Mouse (Mus musculus) hindlimb bud, embryonic 11.5 days (tissue): ENCODE measurements around the gene Slain2.
"Not testable (repeated sequence)": the region's sequence is repeated elsewhere in the genome, so short reads cannot be mapped to it uniquely, and the experiment has no call there.

Source experiments
- DNase-seq: peaks from one replicate; pipeline ENCODE4 v3.0.0-alpha.2; 2012; ENCODE audit warnings: low read depth, low spot score; ENCODE audit errors: extremely low spot score

The Slain2 gene

DNA sequence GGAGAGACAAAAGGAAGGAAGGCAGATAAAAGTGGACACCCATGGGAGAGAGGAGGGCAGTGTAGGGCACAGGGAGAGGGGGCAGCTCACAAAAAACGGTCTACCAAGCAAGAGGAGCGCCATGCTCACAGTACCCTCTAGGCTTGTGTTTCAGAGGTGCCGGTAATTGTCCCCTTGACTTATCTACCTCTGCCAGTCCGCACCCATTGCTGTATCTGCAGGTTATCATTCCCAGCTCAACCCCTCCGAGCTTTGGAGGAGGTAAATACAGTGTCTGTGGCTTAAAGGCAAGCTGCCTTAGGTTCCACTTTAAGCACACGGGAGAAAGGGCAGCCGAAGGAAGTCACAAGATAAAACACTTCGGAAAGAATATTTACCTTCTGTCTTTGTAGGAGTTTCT is 14.8 kb upstream of the Slain2 start:
- DNase-seq: no peak

DNA sequence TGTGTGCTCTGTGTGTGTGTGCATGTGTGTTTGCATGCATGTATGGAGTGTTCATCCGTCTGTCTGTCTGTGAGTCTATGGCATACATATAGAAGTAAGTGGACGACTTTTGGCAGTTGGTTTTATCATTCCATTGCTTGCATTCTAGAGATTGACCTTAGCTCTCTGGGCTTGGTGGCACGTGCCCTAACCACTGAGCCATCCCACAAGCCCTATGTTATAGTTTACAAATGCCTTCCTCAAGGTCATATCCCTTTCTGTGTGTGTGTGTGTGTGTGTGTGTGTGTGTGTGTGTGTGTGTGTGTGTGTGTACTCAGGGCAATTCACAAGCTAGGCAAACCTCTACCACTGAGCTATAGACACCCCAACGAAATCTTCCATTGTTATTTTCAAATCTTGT is 12.2 kb upstream of the Slain2 start:
- DNase-seq: no peak

- DNase-seq: no peak
These were observed 11.8 kb upstream of the Slain2 start for GRCm38 (mm10) chr5:72902312-72902711.

DNA sequence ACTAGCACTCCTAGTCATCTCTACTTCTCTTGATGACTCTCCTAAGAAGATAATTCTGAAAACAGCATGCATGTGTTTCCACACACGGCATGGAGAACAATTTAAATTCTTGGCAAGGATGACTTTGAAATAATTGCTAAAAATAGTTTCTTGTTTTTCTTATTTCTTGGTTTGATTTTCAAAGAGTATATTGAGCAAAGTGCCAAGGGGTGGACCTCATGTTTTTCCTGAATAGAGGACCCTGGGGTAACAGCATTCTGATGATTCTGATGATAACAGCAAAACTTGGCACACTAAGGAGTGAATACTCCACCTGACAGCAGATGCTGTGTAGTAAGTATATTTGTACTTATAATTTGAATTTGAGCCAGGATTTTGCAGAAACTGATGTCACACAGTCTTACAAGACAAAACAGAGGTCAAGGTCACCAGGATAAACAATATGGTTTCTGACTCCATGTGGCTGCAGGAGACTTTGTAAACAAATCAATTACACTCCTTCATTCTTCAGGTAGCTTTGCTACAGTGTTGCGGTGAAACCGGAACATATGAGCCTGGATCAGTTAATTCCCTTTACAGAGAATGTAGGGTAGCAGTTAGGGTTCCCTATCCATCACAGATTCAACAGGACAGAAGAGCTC is 11.1 kb upstream of the Slain2 start:
- no peak for DNase-seq

- DNase-seq: no peak
These were observed 9.0 kb upstream of the Slain2 start for GRCm38 (mm10) chr5:72904903-72905790.

DNA sequence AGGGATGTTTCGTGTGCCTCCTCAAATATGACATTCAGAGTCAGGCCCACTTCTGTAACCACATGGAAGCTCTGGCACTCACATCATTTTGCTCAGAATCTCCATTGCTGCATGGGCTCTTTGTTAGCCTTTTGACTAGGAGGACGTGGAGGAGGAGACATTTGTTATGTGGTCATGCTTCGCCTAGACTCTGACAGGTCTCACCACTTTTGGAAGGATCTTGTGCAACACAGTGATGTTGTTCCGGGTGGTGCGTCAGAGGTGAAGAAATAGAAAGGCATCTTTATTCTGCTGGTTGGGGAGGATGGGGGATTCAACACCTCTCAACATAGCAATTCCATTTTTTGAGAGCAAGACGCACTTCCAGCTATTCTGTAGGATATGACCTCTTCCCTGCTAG is 6.7 kb upstream of the Slain2 start:
- no peak for DNase-seq

DNA sequence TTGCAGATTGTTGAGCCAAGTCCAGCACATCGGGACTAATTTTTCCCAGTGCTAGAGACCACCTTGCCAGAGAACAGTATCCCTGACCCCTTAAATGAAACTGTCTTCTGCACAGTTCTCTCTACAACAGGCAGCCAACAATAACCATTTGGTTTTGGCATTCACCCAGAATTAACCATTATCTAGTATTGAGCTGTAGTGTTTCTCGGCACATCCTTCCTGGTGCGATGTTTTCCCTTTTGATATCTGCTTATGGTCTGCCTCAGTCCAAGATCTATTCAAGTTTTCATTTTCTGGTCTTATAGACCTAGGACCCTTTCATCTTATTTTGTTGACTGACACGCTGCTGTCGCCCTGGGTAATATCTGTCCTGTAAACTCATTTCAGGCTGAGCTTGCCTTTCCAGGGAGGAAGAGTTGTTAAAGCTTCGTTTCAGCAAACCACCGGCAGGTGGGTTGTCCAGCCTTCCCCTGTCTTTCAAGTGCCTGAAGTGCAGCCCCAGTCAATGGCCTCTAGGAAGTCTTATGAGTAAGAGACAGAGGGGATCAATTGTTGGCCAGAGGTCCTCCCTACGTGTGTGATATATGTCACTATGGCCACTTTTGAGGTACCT is 5.7 kb upstream of the Slain2 start:
- no peak for DNase-seq

DNA sequence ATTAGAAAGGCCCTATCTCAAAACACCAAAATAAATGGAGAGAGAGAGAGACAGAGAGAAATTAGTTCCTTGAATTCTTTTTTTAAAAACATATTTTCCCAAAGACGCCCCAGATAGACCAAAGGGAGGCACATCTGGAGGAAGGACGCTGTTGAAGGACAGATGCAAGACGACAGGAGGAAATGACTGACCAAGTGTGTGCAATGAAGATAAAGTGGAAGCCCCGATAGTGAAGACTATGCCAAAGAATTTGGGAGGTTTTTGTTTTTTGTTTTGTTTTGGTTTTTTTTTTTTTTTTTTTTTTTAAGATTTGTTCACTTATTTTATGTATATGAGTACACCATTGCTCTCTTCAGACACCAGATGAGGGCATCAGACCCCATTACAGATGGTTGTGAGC is 4.7 kb upstream of the Slain2 start:
- no peak for DNase-seq

DNA sequence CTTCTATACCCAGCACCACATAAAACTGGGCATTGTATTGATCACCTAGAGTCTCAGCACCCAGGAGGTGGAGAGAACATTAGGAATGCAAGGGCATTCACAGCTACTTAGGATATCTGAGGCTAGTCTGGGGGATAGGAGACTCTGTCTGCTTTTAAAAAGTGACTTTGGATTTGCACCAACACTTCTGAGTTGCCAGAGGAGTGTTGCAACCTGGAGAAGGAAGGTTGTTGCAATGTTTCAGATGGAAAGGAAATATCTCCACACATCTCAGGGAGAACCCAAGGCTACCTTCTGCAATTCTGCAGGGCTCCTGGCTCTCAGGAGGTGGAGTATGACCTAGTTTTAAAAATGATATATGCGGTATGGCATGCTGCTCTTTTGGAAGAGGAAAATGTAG is 3.7 kb upstream of the Slain2 start:
- no peak for DNase-seq

DNA sequence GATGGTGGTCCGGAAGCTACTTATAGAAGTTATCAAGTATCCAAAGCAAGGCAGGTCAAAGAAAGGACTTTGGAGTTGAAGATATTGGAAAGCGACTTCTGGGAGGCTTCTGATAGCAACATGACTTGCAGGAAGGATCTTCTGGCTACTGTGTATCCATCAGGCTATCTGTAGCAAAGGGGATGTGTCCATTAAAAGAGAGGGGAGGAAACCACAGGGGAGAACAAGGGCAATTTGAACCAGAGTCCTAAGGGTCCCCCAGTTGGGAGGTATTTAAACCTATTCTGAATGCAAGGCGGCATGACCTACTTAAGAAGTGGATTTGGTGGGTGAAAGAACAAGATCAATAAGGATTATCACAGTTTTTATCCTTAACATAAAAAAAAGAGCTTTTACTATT is 2.8 kb upstream of the Slain2 start:
- no peak for DNase-seq

DNA sequence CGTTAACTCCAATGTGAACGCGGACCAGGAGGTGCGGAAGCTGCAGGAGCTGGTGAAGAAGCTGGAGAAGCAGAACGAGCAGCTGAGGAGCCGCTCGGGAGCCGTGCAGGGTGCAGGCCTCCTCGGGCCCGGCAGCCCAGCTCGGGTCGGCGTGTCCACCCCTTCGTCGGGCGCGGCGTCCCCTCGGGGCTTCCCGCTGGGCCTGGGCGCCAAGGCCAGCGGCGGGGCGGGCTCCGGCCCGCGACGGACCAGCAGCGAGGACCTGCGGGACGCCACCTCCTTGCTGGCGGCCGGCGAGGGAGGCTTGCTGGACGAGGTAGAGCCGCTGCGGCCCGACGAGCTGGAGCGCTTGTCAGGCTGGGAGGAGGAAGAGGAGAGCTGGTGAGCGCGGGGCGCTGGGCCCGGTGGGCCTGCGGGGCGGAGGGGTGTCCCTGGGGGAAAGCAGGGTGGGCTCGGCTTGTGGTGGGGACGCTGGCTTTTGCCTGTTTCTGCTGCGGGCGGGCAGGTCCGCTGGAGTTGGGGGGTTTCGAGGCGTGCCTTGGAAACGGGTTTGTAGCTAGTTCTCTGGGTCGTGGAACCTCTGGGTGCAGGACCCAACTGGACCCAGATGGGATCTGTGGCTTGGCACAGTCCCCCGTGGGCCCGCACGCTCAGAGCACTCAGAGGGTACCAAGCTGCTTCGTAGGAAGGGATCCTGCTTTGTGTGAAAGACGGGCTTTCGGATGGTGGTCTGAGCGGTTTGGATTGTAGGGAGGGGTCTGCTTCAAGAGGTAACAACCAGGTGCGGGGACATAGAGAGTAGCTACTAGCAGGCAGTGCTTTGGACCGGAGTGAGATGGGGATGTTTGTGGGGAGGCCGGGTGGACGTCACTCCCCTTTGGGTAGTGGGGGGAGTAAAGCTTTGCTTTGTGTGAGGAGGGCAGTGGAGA is 793 bp downstream of the Slain2 start:
- DNase-seq: no peak

DNA sequence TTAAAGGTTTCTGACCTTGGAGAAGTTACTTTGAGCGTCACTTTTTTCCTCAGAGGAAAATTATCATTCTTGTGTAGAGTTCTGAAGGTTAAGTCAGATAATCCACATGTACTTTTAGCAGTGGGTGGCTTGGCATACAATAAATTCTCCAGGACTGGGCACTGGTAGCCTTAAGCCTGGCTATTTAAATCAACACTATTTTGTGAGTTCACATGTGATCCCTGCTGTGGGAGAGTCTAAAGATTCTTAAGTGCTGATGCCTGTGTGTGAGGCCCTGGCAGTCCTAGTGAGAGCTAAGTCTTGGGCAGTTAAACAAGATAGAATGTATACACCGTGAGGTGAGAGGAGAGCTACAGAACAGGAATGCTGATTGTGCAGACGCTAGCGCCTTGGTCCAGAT is 1.9 kb downstream of the Slain2 start:
- DNase-seq: no peak

GRCm38 (mm10) chr5:72916851-72917250 is 2.7 kb downstream of the Slain2 start:
- no peak for DNase-seq

GRCm38 (mm10) chr5:72920416-72920815 is 6.3 kb downstream of the Slain2 start:
- DNase-seq: no peak

DNA sequence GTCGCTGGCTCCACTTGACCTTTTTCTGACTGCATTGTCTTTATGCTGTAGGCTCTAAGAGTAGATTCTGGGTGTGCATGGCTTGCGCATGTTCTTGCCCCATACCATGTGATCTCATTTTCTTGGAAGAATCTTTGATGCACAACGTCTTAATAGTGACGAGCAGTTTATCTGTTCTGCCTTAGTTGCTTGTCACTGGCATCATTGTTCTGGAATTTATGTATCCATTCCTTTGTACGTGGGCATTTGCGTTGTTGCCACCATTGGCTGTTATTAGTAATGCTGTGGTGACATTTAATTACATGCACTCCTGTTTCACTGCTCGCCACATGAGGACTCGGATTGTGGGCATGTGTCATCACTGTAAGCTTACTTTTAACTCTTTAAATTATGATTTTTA is 7.1 kb downstream of the Slain2 start:
- no peak for DNase-seq

DNA sequence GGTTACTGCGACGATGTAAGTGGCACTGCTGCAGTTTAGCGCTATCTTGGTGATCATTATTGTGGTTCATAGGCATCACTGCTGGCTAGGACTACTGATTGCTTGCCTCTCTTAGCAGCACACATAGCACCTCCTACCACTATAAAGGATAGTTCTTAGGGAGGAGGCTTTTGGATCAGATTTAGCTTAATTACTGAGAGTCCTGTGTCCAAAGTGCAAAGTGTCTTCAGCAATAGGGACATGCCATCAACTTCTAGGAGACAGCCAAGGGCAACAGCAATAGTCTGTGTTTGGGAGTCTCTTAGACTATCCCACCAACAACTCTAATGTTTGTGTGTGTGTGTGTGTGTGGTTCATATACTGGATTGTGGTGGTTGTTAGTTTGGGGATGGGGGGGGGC is 8.7 kb downstream of the Slain2 start:
- no peak for DNase-seq

DNA sequence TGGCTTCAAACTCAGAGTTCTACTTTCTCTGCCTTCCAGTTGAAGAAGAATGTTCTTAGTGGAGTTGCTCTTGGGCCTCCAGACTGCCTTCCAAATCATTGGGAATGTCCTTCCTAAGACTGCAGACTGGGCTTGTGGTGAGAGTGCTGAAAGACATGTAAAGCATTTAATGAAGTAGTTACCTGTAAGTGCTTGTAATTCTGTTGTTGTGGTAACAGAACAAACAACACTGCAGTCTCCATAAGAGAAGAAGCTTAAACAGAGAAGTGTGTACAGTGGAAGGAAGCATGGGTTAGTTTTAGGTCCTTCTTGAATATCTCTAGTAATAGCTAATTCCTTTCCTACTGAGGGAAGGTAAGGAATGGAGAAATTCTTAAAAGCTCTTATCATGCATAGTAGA is 13.0 kb downstream of the Slain2 start:
- DNase-seq: no peak

DNA sequence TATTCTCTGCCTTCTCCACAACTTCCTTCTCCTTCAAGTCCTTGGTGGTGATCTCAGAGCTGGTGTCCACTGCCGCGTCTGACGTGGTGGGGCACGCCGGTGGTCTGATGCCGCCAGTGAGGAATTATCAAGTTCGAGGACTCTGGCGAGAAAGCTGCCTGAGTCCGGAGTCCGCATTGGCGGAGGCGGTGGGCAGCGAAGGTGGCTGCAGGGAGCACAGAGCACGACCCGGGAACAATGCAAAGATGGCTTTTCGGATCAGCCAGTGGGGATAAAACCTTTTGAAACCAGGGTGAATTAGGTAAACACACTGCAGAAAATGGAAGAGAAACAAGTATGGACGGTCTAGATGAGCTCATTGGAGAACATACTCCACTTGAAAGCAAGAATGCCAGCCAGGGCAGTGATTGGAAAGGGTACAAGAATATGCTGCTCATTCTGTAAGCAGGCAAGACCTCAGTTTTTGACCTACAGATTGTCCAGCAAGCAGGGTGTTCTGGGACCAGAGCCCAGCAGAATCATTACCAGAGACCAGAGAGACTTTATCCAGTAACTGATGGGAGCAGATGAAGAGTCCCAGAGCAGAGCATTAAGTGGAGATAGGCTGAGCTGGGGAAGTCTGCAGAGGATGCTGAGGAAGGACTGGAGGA is 19.0 kb downstream of the Slain2 start:
- DNase-seq: no peak

GRCm38 (mm10) chr5:72938421-72938820 is 24.3 kb downstream of the Slain2 start:
- DNase-seq: not testable (repeated sequence)

DNA sequence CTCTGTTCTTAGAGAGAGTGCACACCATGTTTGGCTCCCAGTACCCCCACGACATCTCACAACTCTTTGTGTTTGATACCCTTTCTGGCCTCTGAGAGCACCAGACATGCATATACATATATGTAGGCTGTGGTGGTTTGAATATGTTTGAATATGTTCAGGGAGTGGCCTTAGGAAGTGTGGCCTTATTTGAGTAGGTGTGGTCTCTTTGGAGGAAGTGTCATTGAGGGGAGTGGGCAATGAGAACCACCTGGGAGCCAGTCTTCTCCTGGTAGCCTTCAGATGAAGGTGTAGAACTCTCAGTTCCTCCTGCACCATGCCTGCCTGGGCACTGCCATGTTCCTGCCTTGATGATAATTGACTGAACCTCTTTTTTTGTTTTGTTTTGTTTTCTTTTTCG is 25.2 kb downstream of the Slain2 start:
- DNase-seq: no peak
